Mouse (Mus musculus): ENCODE measurements around the gene Fndc3b.

- no peak for TF ChIP-seq EP300 (IDR thresholded peaks at IDR 0.05; ENCODE audit: low read length)
- TF ChIP-seq CTCF (conservative IDR thresholded peaks at IDR 0.05 in 1 of 2, IDR thresholded peaks at IDR 0.05 in 1 of 2; ENCODE audit: low read depth in 2 of 2, low read length in 2 of 2) = no peak
- TF ChIP-seq MAX (IDR thresholded peaks at IDR 0.05; ENCODE audit: low read length) = no peak
- TF ChIP-seq E2F4 (IDR thresholded peaks at IDR 0.05; ENCODE audit: insufficient replicate concordance, low read depth, low read length) = no peak
Observed at GRCm38 (mm10) chr3:27709096-27709905, 1.8 kb downstream of the Fndc3b start.
